Mouse (Mus musculus) MEL (cell line): ENCODE results near the gene Arhgap19. TPM values are rescaled to one million over a fixed set of nuclear protein-coding genes. Genes with fewer than 3 reads are reported as not detected.

Experiments used
- DNase-seq: peaks from one replicate; pipeline ENCODE4 v3.0.0; 2011; ENCODE audit warnings: low read depth, low spot score
- H3K27ac ChIP-seq: 2 replicates; pipeline ENCODE4 v1.5.1; 2012; ENCODE audit warnings: low read depth, mild to moderate bottlenecking, control low read depth, low read length, moderate library complexity; ENCODE audit not compliant: control insufficient read depth
- H3K27me3 ChIP-seq, 2 experiments: fragments of 150-350 bp in 1 of 2; sonication (generic) in 1 of 2; 2 replicates each; pipeline ENCODE4 v1.6.1; 2012; ENCODE audit warnings: low read length in 2 of 2, mild to moderate bottlenecking in 2 of 2, improper control_type of control experiment in 1 of 2, moderate library complexity in 1 of 2; ENCODE audit not compliant: insufficient read depth in 2 of 2, control insufficient read depth in 1 of 2
- H3K36me3 ChIP-seq, 2 experiments: 2 replicates each; pipeline ENCODE4 v1.6.1; 2012 to 2014; ENCODE audit warnings: low read length in 2 of 2, improper control_type of control experiment in 1 of 2, inconsistent platforms in 1 of 2, mild to moderate bottlenecking in 1 of 2; ENCODE audit not compliant: insufficient read depth in 2 of 2, control insufficient read depth in 1 of 2
- H3K4me1 ChIP-seq, 2 experiments: fragments of 150-350 bp in 1 of 2; sonication (generic) in 1 of 2; 2 replicates each; pipeline ENCODE4 v1.6.1; 2012; ENCODE audit warnings: low read length in 2 of 2, improper control_type of control experiment in 1 of 2, mild to moderate bottlenecking in 1 of 2; ENCODE audit not compliant: insufficient read depth in 2 of 2, control insufficient read depth in 1 of 2
- H3K4me3 ChIP-seq, 2 experiments: fragments of 150-350 bp in 1 of 2; sonication (generic) in 1 of 2; 2 replicates each; pipeline ENCODE4 v1.5.1; 2012; ENCODE audit warnings: low read depth in 2 of 2, low read length in 2 of 2, mild to moderate bottlenecking in 2 of 2, moderate library complexity in 2 of 2, control low read depth in 1 of 2, improper control_type of control experiment in 1 of 2; ENCODE audit not compliant: control insufficient read depth in 1 of 2, insufficient read depth in 1 of 2
- H3K79me2 ChIP-seq: 2 replicates; pipeline ENCODE4 v1.6.1; 2012; ENCODE audit warnings: mild to moderate bottlenecking, low read length, moderate library complexity; ENCODE audit not compliant: control insufficient read depth, poor library complexity, insufficient read depth
- H3K9ac ChIP-seq: 2 replicates; pipeline ENCODE4 v1.6.1; 2012; ENCODE audit warnings: low read depth, mild to moderate bottlenecking, control low read depth, low read length, moderate library complexity; ENCODE audit not compliant: control insufficient read depth, poor library complexity, severe bottlenecking
- H3K9me3 ChIP-seq: fragments of 150-350 bp; sonication (generic); replicated peaks from 2 replicates; pipeline ENCODE4 v1.6.1; 2012; ENCODE audit warnings: mild to moderate bottlenecking, low read length, improper control_type of control experiment, moderate library complexity; ENCODE audit not compliant: insufficient read depth
- BHLHE40 ChIP-seq: IDR thresholded peaks from 2 replicates; pipeline ENCODE4 v1.6.1; 2012; ENCODE audit warnings: low read depth, mild to moderate bottlenecking, inconsistent platforms, low read length, improper control_type of control experiment, borderline replicate concordance
- CHD1 ChIP-seq: IDR thresholded peaks from 2 replicates; pipeline ENCODE4 v1.6.1; 2012; ENCODE audit warnings: low read depth, mild to moderate bottlenecking, inconsistent platforms, low read length, improper control_type of control experiment
- CHD2 ChIP-seq: IDR thresholded peaks from 2 replicates; pipeline ENCODE4 v1.6.1; 2011; ENCODE audit warnings: low read length, improper control_type of control experiment
- E2F4 ChIP-seq: IDR thresholded peaks from 2 replicates; pipeline ENCODE4 v1.6.1; 2011; ENCODE audit warnings: low read depth, low read length, improper control_type of control experiment, borderline replicate concordance
- ELF1 ChIP-seq: IDR thresholded peaks from 2 replicates; pipeline ENCODE4 v1.6.1; 2014; ENCODE audit warnings: low read depth, mild to moderate bottlenecking, inconsistent platforms, low read length, improper control_type of control experiment, moderate library complexity
- ETS1 ChIP-seq: IDR thresholded peaks from 2 replicates; pipeline ENCODE4 v1.6.1; 2012; ENCODE audit warnings: low read depth, mild to moderate bottlenecking, inconsistent platforms, low read length, improper control_type of control experiment, moderate library complexity
- GABPA ChIP-seq: IDR thresholded peaks from 2 replicates; pipeline ENCODE4 v1.6.1; 2012; ENCODE audit warnings: low read depth, mild to moderate bottlenecking, inconsistent platforms, low read length, improper control_type of control experiment, moderate library complexity
- GATA1 ChIP-seq: IDR thresholded peaks from 2 replicates; pipeline ENCODE4 v1.6.1; 2011; ENCODE audit warnings: low read depth, low read length, improper control_type of control experiment
- HCFC1 ChIP-seq: IDR thresholded peaks from 2 replicates; pipeline ENCODE4 v1.6.1; 2012; ENCODE audit warnings: low read depth, mild to moderate bottlenecking, inconsistent platforms, low read length, improper control_type of control experiment, moderate library complexity
- JUND ChIP-seq: IDR thresholded peaks from 2 replicates; pipeline ENCODE4 v1.6.1; 2011; ENCODE audit warnings: low read depth, mild to moderate bottlenecking, improper control_type of control experiment, low read length
- KAT2A ChIP-seq: conservative IDR thresholded peaks from 2 replicates; pipeline ENCODE4 v1.6.1; 2012; ENCODE audit warnings: low read depth, low read length, improper control_type of control experiment, inconsistent platforms
- MAFK ChIP-seq: IDR thresholded peaks from 2 replicates; pipeline ENCODE4 v1.6.1; 2011; ENCODE audit warnings: low read depth, mild to moderate bottlenecking, low read length, improper control_type of control experiment, borderline replicate concordance
- MAX ChIP-seq: IDR thresholded peaks from 2 replicates; pipeline ENCODE4 v1.6.1; 2011; ENCODE audit warnings: low read length, improper control_type of control experiment
- MAZ ChIP-seq: IDR thresholded peaks from 2 replicates; pipeline ENCODE4 v1.6.1; 2012; ENCODE audit warnings: low read depth, mild to moderate bottlenecking, inconsistent platforms, low read length, improper control_type of control experiment
- MEF2A ChIP-seq: IDR thresholded peaks from 2 replicates; pipeline ENCODE4 v1.6.1; 2014; ENCODE audit warnings: low read depth, mild to moderate bottlenecking, inconsistent platforms, low read length, improper control_type of control experiment; ENCODE audit not compliant: poor library complexity, insufficient replicate concordance, severe bottlenecking; ENCODE audit errors: extremely low read depth
- MXI1 ChIP-seq: IDR thresholded peaks from 2 replicates; pipeline ENCODE4 v1.6.1; 2011; ENCODE audit warnings: mild to moderate bottlenecking, low read depth, low read length, improper control_type of control experiment
- MYB ChIP-seq: IDR thresholded peaks from 2 replicates; pipeline ENCODE4 v1.6.1; 2011; ENCODE audit warnings: mild to moderate bottlenecking, low read depth, low read length, improper control_type of control experiment
- MYC ChIP-seq: IDR thresholded peaks from 2 replicates; pipeline ENCODE4 v1.6.1; 2011; ENCODE audit warnings: low read depth, mild to moderate bottlenecking, low read length, improper control_type of control experiment, moderate library complexity
- POLR2A ChIP-seq, 2 experiments: IDR thresholded peaks; 2 replicates each; pipeline ENCODE4 v1.6.1; 2011 to 2012; ENCODE audit warnings: low read length in 2 of 2, mild to moderate bottlenecking in 2 of 2, control low read depth in 1 of 2, improper control_type of control experiment in 1 of 2, low read depth in 1 of 2, moderate library complexity in 1 of 2; ENCODE audit not compliant: control insufficient read depth in 1 of 2, insufficient read depth in 1 of 2, poor library complexity in 1 of 2
- POLR2AphosphoS2 ChIP-seq: IDR thresholded peaks from 2 replicates; pipeline ENCODE4 v1.6.1; 2011; ENCODE audit warnings: low read length, improper control_type of control experiment
- POLR2AphosphoS5 ChIP-seq: IDR thresholded peaks from 2 replicates; pipeline ENCODE4 v1.6.1; 2012; ENCODE audit warnings: low read depth, borderline replicate concordance, mild to moderate bottlenecking, inconsistent platforms, low read length, moderate library complexity, mixed read lengths
- SIN3A ChIP-seq: IDR thresholded peaks from 2 replicates; pipeline ENCODE4 v1.6.1; 2012; ENCODE audit warnings: low read length, improper control_type of control experiment, inconsistent platforms
- SMC3 ChIP-seq: IDR thresholded peaks from 2 replicates; pipeline ENCODE4 v1.6.1; 2011; ENCODE audit warnings: low read depth, low read length, improper control_type of control experiment
- TAL1 ChIP-seq: IDR thresholded peaks from 2 replicates; pipeline ENCODE4 v1.6.1; 2012; ENCODE audit warnings: mild to moderate bottlenecking, inconsistent platforms, low read length, moderate library complexity, mixed read lengths
- TBP ChIP-seq: IDR thresholded peaks from 2 replicates; pipeline ENCODE4 v1.8.0; 2011; ENCODE audit warnings: low read depth, low read length, improper control_type of control experiment
- TCF12 ChIP-seq: IDR thresholded peaks from 2 replicates; pipeline ENCODE4 v1.6.1; 2014; ENCODE audit warnings: low read depth, mild to moderate bottlenecking, inconsistent platforms, low read length, improper control_type of control experiment, moderate library complexity
- USF2 ChIP-seq, 2 experiments: IDR thresholded peaks; 2 replicates each; pipeline ENCODE4 v1.6.1; 2011 to 2012; ENCODE audit warnings: improper control_type of control experiment in 2 of 2, low read length in 2 of 2, borderline replicate concordance in 1 of 2, inconsistent platforms in 1 of 2, low read depth in 1 of 2, mild to moderate bottlenecking in 1 of 2; ENCODE audit not compliant: insufficient read depth in 1 of 2
- ZC3H11A ChIP-seq: IDR thresholded peaks from 2 replicates; pipeline ENCODE4 v1.6.1; 2012; ENCODE audit warnings: low read depth, mild to moderate bottlenecking, inconsistent platforms, low read length, improper control_type of control experiment
- ZKSCAN1 ChIP-seq: IDR thresholded peaks from 2 replicates; pipeline ENCODE4 v1.6.1; 2012; ENCODE audit warnings: low read depth, mild to moderate bottlenecking, inconsistent platforms, low read length, improper control_type of control experiment, moderate library complexity
- ZMIZ1 ChIP-seq: IDR thresholded peaks from 2 replicates; pipeline ENCODE4 v1.6.1; 2012; ENCODE audit warnings: low read depth, mild to moderate bottlenecking, inconsistent platforms, low read length, improper control_type of control experiment, moderate library complexity
- polyA plus RNA-seq, 2 experiments: library from polyadenylated mRNA; stranded (reverse) in 1 of 2; unstranded in 1 of 2; fragments of >175 nt in 1 of 2; fragments of >200 nt in 1 of 2; gene quantifications; 2 replicates each; pipeline versions ENCODE4 v1.2.1 to v1.2.4; 2012; ENCODE audit warnings: low replicate concordance in 2 of 2, low read depth in 1 of 2; ENCODE audit not compliant: insufficient read length in 2 of 2, insufficient read depth in 1 of 2, missing spikeins in 1 of 2
- total RNA-seq: library from RNA; depleted of rRNA; stranded (reverse); fragments of 300-350 nt; gene quantifications from 2 replicates; pipeline ENCODE4 v1.2.3, GENCODE M21; 2012

Gene Arhgap19
- total and polyA plus RNA-seq, 3 experiments = 47.5 to 67.9 TPM; not detected in 1

- TF ChIP-seq HCFC1 = no peak; the same call in 1 of the 2 replicates
- no peak for TF ChIP-seq ZC3H11A
- peak; percentile 74 for TF ChIP-seq TCF12
- no peak for TF ChIP-seq ZKSCAN1
- no peak for TF ChIP-seq ELF1
- peak; percentile 78 for TF ChIP-seq GATA1
- TF ChIP-seq POLR2AphosphoS5 = no peak
- TF ChIP-seq MAZ = no peak
- 0 out of 2 replicates have a peak, but pooled peaks have one; percentile 2 for TF ChIP-seq CHD1
- no peak for TF ChIP-seq JUND
- TF ChIP-seq ETS1 = peak; percentile 38; the same call in 1 of the 2 replicates
- TF ChIP-seq, all 39 proteins: peak for 10
These were observed 48.3 kb upstream of the Arhgap19 start (continued) for GRCm38 (mm10) chr19:41850021-41850718.

GRCm38 (mm10) chr19:41847992-41848851 is 46.4 kb upstream of the Arhgap19 start, which contains the start of gene Frat2:
TSS of gene Frat2 (minus strand) at chr19:41848132.
- H3K4me3 ChIP-seq = peak within 1 kb of the TSS; percentile 69 to 89
- H3K79me2 ChIP-seq = peaks cover 37% of the 10 kb centered on the region
- H3K36me3 ChIP-seq = peaks cover 0 to 37% of the 10 kb centered on the region in 2 experiments; a peak in 2 of 4 replicates
- peak; percentile 99 for DNase-seq
- H3K4me1 ChIP-seq = peaks cover 21 to 35% of the 10 kb centered on the region in 2 experiments
- H3K9me3 ChIP-seq = no peaks in the 10 kb centered on the region
- peak within 1 kb of the TSS; percentile 90 for H3K9ac ChIP-seq
- H3K27ac ChIP-seq = peak within 1 kb of the TSS; percentile 97
- no peaks in the 10 kb centered on the region for H3K27me3 ChIP-seq
- TF ChIP-seq CHD1 (peak; percentile 99), POLR2AphosphoS2 (peak; percentile 99), MYC (peak; percentile 91), ZMIZ1 (peak; percentile 97), KAT2A (peak; percentile 55; the same call in 1 of the 2 replicates), POLR2A (IDR thresholded peaks at IDR 0.05; ENCODE audit: control insufficient read depth in 1 of 2, insufficient read depth in 1 of 2, low read depth in 1 of 2, low read length in 2 of 2, poor library complexity in 1 of 2) (peak; percentile 33 to 91), MAX (peak; percentile 93), MAFK (no peak), MYB (peak; percentile 82), TCF12 (peak; percentile 65), SMC3 (no peak), JUND (no peak; the same call in 1 of the 2 replicates), E2F4 (0 out of 2 replicates have a peak, but pooled peaks have one; percentile 28), HCFC1 (peak; percentile 77), USF2 (IDR thresholded peaks at IDR 0.05; ENCODE audit: borderline replicate concordance in 1 of 2, insufficient read depth in 1 of 2, low read depth in 1 of 2, low read length in 2 of 2) (no peak), POLR2AphosphoS5 (no peak), MXI1 (peak; percentile 99), ZKSCAN1 (no peak), SIN3A (peak; percentile 99), ELF1 (peak; percentile 56), GATA1 (no peak), MEF2A (no peak), ETS1 (peak; percentile 89), GABPA (no peak), CHD2 (no peak), TAL1 (no peak), BHLHE40 (peak; percentile 51; the same call in 1 of the 2 replicates), TBP (peak; percentile 81)
